Mouse (Mus musculus) ES-Bruce4 (cell line): ENCODE measurements around the gene Gramd1b. TPM values are rescaled to one million over a fixed set of nuclear protein-coding genes. Genes with fewer than 3 reads are reported as not detected.

Source experiments
- H3K27ac ChIP-seq: 2 replicates; pipeline ENCODE4 v1.5.1; 2012; ENCODE audit warnings: low read length, inconsistent platforms; ENCODE audit not compliant: insufficient read depth
- H3K27me3 ChIP-seq: 2 replicates; pipeline ENCODE4 v1.6.1; 2012; ENCODE audit warnings: mild to moderate bottlenecking, low read length, inconsistent platforms; ENCODE audit not compliant: control insufficient read depth, poor library complexity, insufficient read depth, severe bottlenecking
- H3K36me3 ChIP-seq: 2 replicates; pipeline ENCODE4 v1.6.1; 2012; ENCODE audit warnings: inconsistent platforms, mild to moderate bottlenecking, low read length, moderate library complexity; ENCODE audit not compliant: control insufficient read depth, poor library complexity, insufficient read depth, severe bottlenecking
- H3K4me1 ChIP-seq: one replicate; pipeline ENCODE4 v1.8.1; 2011; ENCODE audit warnings: low read length; ENCODE audit not compliant: control insufficient read depth, insufficient read depth
- H3K4me3 ChIP-seq: 2 replicates; pipeline ENCODE4 v1.5.1; 2011; ENCODE audit warnings: low read depth, mild to moderate bottlenecking, low read length
- H3K9ac ChIP-seq: 2 replicates; pipeline ENCODE4 v1.6.1; 2012; ENCODE audit warnings: low read depth, mild to moderate bottlenecking, inconsistent platforms; ENCODE audit not compliant: poor library complexity, severe bottlenecking
- H3K9me3 ChIP-seq: replicated peaks from 2 replicates; pipeline ENCODE4 v1.6.1; 2012; ENCODE audit warnings: mild to moderate bottlenecking, low read length, inconsistent platforms; ENCODE audit not compliant: control insufficient read depth, poor library complexity, insufficient read depth, severe bottlenecking
- CTCF ChIP-seq: IDR thresholded peaks from one replicate; pipeline ENCODE4 v1.8.1; 2011; ENCODE audit warnings: low read depth, low read length
- EP300 ChIP-seq: IDR thresholded peaks from 2 replicates; pipeline ENCODE4 v1.6.1; 2011; ENCODE audit warnings: low read depth, low read length; ENCODE audit not compliant: insufficient read depth
- POLR2A ChIP-seq: IDR thresholded peaks from one replicate; pipeline ENCODE4 v1.8.1; 2011; ENCODE audit warnings: low read length; ENCODE audit not compliant: insufficient read depth
- polyA plus RNA-seq: library from polyadenylated mRNA; stranded (reverse); fragments of >200 nt; gene quantifications from 2 replicates; pipeline ENCODE4 v1.2.4, GENCODE M21; 2011; ENCODE audit warnings: low read depth; ENCODE audit not compliant: missing spikeins, insufficient read depth, insufficient read length

Gene Gramd1b
- polyA plus RNA-seq, 1 experiment: 14.2 TPM

DNA sequence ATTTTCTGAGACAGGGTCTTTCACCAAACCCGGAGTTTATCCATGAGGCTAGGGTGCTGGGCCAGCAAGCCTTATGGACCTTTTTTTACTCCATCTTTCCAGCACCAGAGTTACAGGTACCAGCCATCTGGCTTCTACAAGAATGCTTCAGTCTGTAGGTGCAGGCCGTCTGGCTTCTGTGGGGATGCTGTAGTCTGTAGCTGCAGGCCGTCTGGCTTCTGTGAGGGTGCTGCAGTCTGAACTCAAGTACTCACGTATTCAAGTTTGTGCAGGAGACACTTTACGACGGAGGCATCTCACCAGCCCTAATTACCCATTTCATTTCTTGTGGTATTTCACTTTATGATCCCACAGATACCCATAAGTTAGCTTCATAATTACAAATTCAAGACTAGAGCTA, 14.0 kb upstream of the Gramd1b start:
- TF ChIP-seq POLR2A (no peak), CTCF (no peak), EP300 (no peak)
- no peak overlapping the region for H3K9ac ChIP-seq
- H3K27me3 ChIP-seq: no peaks in the 10 kb centered on the region
- no peaks in the 10 kb centered on the region for H3K4me1 ChIP-seq
- no peaks in the 10 kb centered on the region for H3K36me3 ChIP-seq
- no peak overlapping the region for H3K4me3 ChIP-seq
- H3K9me3 ChIP-seq: no peaks in the 10 kb centered on the region
- no peak overlapping the region for H3K27ac ChIP-seq

DNA sequence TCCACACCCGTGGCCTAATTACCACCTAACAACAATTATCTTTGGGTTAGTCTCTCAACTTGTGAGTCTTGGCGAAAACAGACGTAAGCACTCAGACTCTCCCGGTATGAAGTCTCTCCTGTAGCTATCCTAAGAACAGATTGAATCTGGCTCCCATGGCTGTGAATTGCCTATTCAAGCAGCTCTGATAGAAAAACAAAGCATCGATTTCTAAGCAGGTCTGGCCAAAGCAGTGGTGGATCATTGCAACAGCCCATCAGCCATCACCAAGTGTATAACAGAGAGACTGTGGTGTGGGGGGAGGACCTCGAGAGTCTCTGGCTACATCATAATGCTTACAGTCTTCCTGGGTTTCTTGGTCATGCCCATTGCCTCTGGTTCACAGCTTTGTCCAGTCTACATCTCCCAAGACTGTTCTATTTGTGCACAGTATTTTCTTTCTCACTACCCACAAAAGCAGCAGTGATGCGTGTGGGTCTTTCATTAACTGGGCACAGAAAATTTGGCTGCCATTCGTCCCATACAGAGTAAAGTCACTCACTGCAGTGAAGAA, 8.5 kb upstream of the Gramd1b start:
- Histone ChIP-seq H3K36me3 (no peaks in the 10 kb centered on the region), H3K27me3 (no peaks in the 10 kb centered on the region), H3K4me1 (no peaks in the 10 kb centered on the region), H3K9me3 (no peaks in the 10 kb centered on the region), H3K9ac (no peak overlapping the region), H3K4me3 (no peak overlapping the region), H3K27ac (no peak overlapping the region)
- no peak for TF ChIP-seq POLR2A
- no peak for TF ChIP-seq EP300
- no peak for TF ChIP-seq CTCF

DNA sequence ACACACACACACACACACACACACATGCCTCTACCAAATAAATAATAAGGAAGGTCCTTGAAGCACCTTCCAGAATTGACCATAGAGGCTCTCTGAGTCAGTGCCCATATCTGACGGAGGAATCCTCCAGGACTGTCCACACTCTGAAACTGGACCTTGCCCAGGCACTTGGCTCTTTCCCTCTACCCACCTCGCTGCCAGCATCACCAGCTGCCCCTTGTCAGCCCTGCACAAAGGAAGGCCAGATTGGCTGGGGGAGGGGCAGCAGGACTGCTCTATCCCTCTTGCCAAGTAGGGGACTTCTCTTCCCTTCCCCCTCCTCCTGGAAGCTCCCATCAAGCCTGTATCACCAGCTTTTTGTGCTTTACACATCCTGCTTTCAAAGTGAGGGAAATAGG, 6.5 kb upstream of the Gramd1b start:
- no peaks in the 10 kb centered on the region for H3K27me3 ChIP-seq
- no peak for TF ChIP-seq CTCF
- no peak for TF ChIP-seq POLR2A
- no peak for TF ChIP-seq EP300
- H3K9me3 ChIP-seq: no peaks in the 10 kb centered on the region
- no peaks in the 10 kb centered on the region for H3K36me3 ChIP-seq
- H3K27ac ChIP-seq: no peak overlapping the region
- no peak overlapping the region for H3K9ac ChIP-seq
- H3K4me1 ChIP-seq: no peaks in the 10 kb centered on the region
- H3K4me3 ChIP-seq: no peak overlapping the region

- Histone ChIP-seq H3K36me3 (no peaks in the 10 kb centered on the region), H3K9me3 (no peaks in the 10 kb centered on the region), H3K27me3 (no peaks in the 10 kb centered on the region), H3K4me3 (no peak overlapping the region), H3K9ac (no peak overlapping the region), H3K27ac (no peak overlapping the region), H3K4me1 (no peaks in the 10 kb centered on the region)
- TF ChIP-seq EP300: no peak
- TF ChIP-seq CTCF: no peak
- TF ChIP-seq POLR2A: no peak
Observed at GRCm38 (mm10) chr9:40537044-40537707, 6.0 kb upstream of the Gramd1b start.

- H3K36me3 ChIP-seq: no peaks in the 10 kb centered on the region
- H3K27ac ChIP-seq: no peak overlapping the region
- H3K27me3 ChIP-seq: no peaks in the 10 kb centered on the region
- no peaks in the 10 kb centered on the region for H3K4me1 ChIP-seq
- H3K9ac ChIP-seq: no peak overlapping the region
- no peaks in the 10 kb centered on the region for H3K9me3 ChIP-seq
- TF ChIP-seq CTCF: no peak
- TF ChIP-seq POLR2A: no peak
- no peak for TF ChIP-seq EP300
- H3K4me3 ChIP-seq: peak overlapping the region; percentile 57; the same call in 1 of the 2 replicates
Observed at GRCm38 (mm10) chr9:40530536-40530935, 647 bp downstream of the Gramd1b start.

- Histone ChIP-seq H3K27ac (no peak overlapping the region), H3K4me1 (no peaks in the 10 kb centered on the region), H3K27me3 (no peaks in the 10 kb centered on the region), H3K4me3 (no peak overlapping the region), H3K9me3 (no peaks in the 10 kb centered on the region), H3K9ac (no peak overlapping the region), H3K36me3 (no peaks in the 10 kb centered on the region)
- TF ChIP-seq EP300 (no peak), CTCF (no peak), POLR2A (no peak)
Observed at GRCm38 (mm10) chr9:40528733-40529132, 2.5 kb downstream of the Gramd1b start.
